Mouse (Mus musculus): Measurements from ENCODE around the gene Chuk.

GRCm38 (mm10) chr19:44063773-44064172 lies 43.5 kb downstream of the Chuk start:
- TF ChIP-seq POLR2A (IDR thresholded peaks at IDR 0.05; ENCODE audit: low read depth, low read length) = no peak
- TF ChIP-seq CTCF (IDR thresholded peaks at IDR 0.05; ENCODE audit: extremely low read depth, insufficient read depth, insufficient read length, insufficient replicate concordance) = no peak

Measured in spleen, adult 2 months (tissue).